Mouse (Mus musculus) testis, adult 2 months (tissue): ENCODE results near the gene Uba2. TPM values are rescaled to one million over a fixed set of nuclear protein-coding genes. Genes with fewer than 3 reads are reported as not detected.

ENCODE experiments used
- H3K27ac ChIP-seq: fragments of 200-500 bp; 2 replicates; pipeline ENCODE4 v1.5.1; 2012; ENCODE audit warnings: low read depth, low read length; ENCODE audit not compliant: control insufficient read depth, insufficient read depth
- H3K27me3 ChIP-seq: fragments of 200-500 bp; 2 replicates; pipeline ENCODE4 v1.6.1; 2012; ENCODE audit warnings: mild to moderate bottlenecking, low read length, moderate library complexity; ENCODE audit not compliant: control insufficient read depth, insufficient read depth
- H3K36me3 ChIP-seq: fragments of 200-500 bp; 2 replicates; pipeline ENCODE4 v1.6.1; 2012; ENCODE audit warnings: mild to moderate bottlenecking, low read length; ENCODE audit not compliant: control insufficient read depth, insufficient read depth
- H3K4me1 ChIP-seq: fragments of 200-500 bp; 2 replicates; pipeline ENCODE4 v1.6.1; 2012; ENCODE audit warnings: low read length; ENCODE audit not compliant: control insufficient read depth, insufficient read depth
- H3K4me3 ChIP-seq: fragments of 200-500 bp; 2 replicates; pipeline ENCODE4 v1.5.1; 2012; ENCODE audit warnings: low read depth, mild to moderate bottlenecking, low read length, moderate library complexity, mixed read lengths; ENCODE audit not compliant: control insufficient read depth
- CTCF ChIP-seq: fragments of 200-500 bp; IDR thresholded peaks from 2 replicates; pipeline ENCODE4 v1.5.1; 2012; ENCODE audit warnings: low read depth, mild to moderate bottlenecking, inconsistent platforms, low read length, moderate library complexity; ENCODE audit not compliant: control insufficient read depth, insufficient read depth, insufficient replicate concordance
- POLR2A ChIP-seq: fragments of 200-500 bp; IDR thresholded peaks from 2 replicates; pipeline ENCODE4 v1.6.1; 2012; ENCODE audit warnings: low read depth, mild to moderate bottlenecking, inconsistent platforms, low read length, moderate library complexity; ENCODE audit not compliant: control insufficient read depth
- polyA plus RNA-seq: library from polyadenylated mRNA; depleted of rRNA; stranded (reverse); fragments of >200 nt; gene quantifications from 2 replicates; pipeline ENCODE4 v1.2.3, GENCODE M21; 2012; rRNA removed

Uba2 gene
- polyA plus RNA-seq, 1 experiment = 56.6 TPM

DNA sequence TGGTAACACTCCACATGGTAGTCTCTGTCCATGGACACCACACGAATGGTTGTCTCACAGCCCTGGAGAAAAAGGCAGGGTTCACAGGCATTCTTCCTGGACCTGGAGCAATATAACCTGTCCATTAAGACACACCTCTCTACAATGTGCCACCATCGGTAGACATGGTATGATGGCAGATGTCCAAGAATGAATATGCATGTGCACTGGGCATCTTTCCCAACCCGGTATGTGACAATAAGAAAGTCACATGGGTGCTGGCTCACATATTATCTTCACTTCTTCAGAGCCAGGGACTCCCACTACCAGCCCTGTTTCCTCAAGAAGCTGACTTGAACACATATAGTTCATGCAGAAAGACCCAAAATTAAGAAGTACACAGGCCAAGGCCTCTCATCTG is 52.8 kb downstream of the Uba2 start:
- Histone ChIP-seq H3K27ac (no peak overlapping the region), H3K4me3 (no peak overlapping the region), H3K27me3 (no peaks in the 10 kb centered on the region), H3K36me3 (no peaks in the 10 kb centered on the region), H3K4me1 (no peaks in the 10 kb centered on the region)
- no peak for TF ChIP-seq POLR2A
- no peak for TF ChIP-seq CTCF

DNA sequence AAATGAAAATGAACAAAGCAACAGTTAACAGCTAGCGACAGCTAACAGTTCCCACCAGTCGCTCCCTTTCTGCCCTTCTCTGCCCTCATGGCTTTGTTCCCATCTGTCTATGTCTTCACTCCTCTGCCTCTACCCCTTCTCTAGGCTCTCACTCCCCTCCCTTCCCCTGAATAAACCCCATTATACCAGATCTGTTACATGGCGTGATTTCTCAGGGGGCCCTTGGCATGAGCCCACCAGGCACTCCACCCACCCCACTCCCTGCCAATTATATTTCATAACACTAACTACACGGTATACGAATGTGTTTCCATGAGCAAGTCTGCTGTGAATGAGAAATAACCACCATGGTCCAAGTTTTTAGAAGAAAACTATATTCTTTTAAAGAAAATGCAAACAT is 60.2 kb downstream of the Uba2 start:
- H3K36me3 ChIP-seq = no peaks in the 10 kb centered on the region
- no peak overlapping the region for H3K4me3 ChIP-seq
- no peak for TF ChIP-seq POLR2A
- TF ChIP-seq CTCF = no peak
- H3K4me1 ChIP-seq = no peaks in the 10 kb centered on the region
- no peak overlapping the region for H3K27ac ChIP-seq
- H3K27me3 ChIP-seq = no peaks in the 10 kb centered on the region

DNA sequence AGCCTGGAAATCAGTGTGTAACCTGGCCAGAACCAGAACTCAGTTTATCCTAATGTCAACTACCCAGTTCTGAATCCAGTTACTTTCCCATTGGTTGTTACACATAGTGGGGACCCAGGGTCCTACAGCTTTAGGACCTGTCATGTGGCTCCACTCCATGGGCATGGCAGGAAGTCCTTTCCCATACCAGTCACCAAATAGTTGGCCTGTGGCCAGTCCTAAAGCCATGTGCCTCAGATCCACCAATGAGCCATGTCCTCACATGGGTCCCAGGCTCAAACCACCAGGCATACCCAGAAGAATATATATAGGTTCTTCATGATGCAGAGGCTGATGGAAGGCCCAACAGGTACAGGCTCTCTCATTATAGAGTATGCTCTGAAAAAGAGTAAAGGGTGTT is 68.1 kb downstream of the Uba2 start:
- Histone ChIP-seq H3K36me3 (no peaks in the 10 kb centered on the region), H3K4me1 (no peaks in the 10 kb centered on the region), H3K27ac (no peak overlapping the region), H3K4me3 (no peak overlapping the region), H3K27me3 (no peaks in the 10 kb centered on the region)
- TF ChIP-seq POLR2A (no peak), CTCF (no peak)

- Histone ChIP-seq H3K27me3 (no peaks in the 10 kb centered on the region), H3K36me3 (no peaks in the 10 kb centered on the region), H3K4me3 (no peak overlapping the region), H3K4me1 (no peaks in the 10 kb centered on the region), H3K27ac (no peak overlapping the region)
- no peak for TF ChIP-seq CTCF
- TF ChIP-seq POLR2A = no peak
These were observed 69.4 kb downstream of the Uba2 start for GRCm38 (mm10) chr7:34100002-34100401.

DNA sequence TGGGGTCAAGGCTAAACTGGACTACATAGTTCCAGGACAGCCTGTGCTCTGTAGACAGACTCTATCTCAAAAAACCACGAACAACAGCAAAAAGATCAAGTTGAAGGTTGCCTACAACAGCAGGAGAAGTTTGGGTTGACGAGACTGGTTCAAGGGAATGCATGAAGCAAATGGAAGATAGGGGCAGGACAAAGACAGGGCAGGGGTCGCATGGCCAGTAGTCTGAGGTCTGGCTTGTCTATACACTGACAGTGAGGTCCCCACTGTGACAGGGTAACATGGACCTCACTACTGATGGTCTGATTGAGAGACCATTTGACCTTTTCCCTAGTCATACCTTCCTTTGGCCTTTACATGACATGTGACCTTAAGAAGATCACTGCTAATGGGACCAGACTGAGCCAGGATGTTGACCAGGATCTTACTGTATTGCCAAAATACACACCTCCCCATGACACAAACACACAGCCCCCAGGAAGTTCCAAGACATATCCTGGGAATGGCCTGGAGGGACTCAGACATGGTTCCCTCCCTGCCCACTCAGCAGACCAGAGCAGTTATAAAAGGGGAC is 74.4 kb downstream of the Uba2 start, which contains the start of gene Scgb1b30:
Gene Scgb1b30 (plus strand): TSS at position 521 of the 571 bp plus-strand sequence.
- Histone ChIP-seq H3K4me1 (no peaks in the 10 kb centered on the region), H3K27me3 (no peaks in the 10 kb centered on the region), H3K4me3 (no peak within 1 kb of the TSS), H3K36me3 (no peaks in the 10 kb centered on the region), H3K27ac (no peak within 1 kb of the TSS)
- TF ChIP-seq POLR2A (no peak), CTCF (no peak)

Other genes starting within 250 kb of the Uba2 start
- gene Scgb2b26, start 224.6 kb downstream of the Uba2 start, polyA plus RNA-seq = not detected in 2 replicates
- not detected in 2 replicates for gene Scgb2b27, start 155.7 kb downstream of the Uba2 start, polyA plus RNA-seq
- gene Scgb1b27, start 148.1 kb downstream of the Uba2 start, polyA plus RNA-seq = not detected in 2 replicates
- gene Scgb1b30, start 74.2 kb downstream of the Uba2 start, polyA plus RNA-seq = not detected in 2 replicates
- 10.6 and 12.1 TPM in 2 replicates for gene Wtip, start 36.3 kb downstream of the Uba2 start, polyA plus RNA-seq
- gene Pdcd2l, start 27.1 kb upstream of the Uba2 start, polyA plus RNA-seq = 32.1 and 34.1 TPM in 2 replicates
- 456 and 474 TPM in 2 replicates for gene Gpi1, start 60.7 kb upstream of the Uba2 start, polyA plus RNA-seq
- not detected in 2 replicates for gene Gm6096, start 81.4 kb upstream of the Uba2 start, polyA plus RNA-seq
- 16.3 and 17.6 TPM in 2 replicates for gene 4931406P16Rik, start 144.0 kb upstream of the Uba2 start, polyA plus RNA-seq
- gene Lsm14a, start 223.7 kb upstream of the Uba2 start, polyA plus RNA-seq = 34.0 and 36.7 TPM in 2 replicates